Mouse (Mus musculus) 416B (cell line): ENCODE measurements around the gene Cldn1.

Experiments
- DNase-seq: peaks from one replicate; pipeline ENCODE4 v3.0.0; 2011; ENCODE audit warnings: low read depth

The Cldn1 gene

DNA sequence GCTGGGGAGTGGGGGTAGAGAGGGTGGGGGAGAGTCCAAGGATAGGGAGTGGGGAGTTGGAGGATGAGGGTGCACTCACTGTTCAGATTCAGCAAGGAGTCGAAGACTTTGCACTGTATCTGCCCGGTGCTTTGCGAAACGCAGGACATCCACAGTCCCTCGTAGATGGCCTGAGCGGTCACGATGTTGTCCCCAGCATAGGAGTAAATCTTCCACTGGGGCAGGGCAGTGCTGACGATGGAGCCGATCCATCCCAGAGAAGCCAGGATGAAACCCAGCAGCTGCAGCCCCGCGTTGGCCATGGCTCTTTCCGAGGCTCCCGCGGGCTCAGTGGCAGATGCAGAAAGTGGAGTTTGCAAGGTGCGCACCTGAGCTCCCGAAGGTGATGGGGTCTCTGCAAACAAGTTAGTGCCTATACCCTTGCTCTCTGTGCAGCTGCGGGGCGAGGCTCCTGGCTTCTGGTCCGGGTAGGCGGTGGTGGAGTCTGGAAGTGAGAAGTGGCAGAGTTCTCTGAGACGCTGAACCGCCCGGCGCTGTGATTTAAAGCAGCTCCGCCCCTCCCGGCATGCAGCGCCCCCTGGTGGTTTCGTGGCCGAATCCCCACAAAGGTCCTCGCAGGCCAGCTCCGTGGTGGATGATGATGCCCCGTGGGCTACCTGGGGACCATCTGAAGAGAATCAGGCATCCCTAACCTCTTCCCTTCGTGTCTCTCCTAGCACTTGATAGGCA, at the start of gene Cldn1:
Gene Cldn1, minus strand, starts transcription at position 517 of the 729 bp plus-strand sequence.
- peak; percentile 14 for DNase-seq

DNA sequence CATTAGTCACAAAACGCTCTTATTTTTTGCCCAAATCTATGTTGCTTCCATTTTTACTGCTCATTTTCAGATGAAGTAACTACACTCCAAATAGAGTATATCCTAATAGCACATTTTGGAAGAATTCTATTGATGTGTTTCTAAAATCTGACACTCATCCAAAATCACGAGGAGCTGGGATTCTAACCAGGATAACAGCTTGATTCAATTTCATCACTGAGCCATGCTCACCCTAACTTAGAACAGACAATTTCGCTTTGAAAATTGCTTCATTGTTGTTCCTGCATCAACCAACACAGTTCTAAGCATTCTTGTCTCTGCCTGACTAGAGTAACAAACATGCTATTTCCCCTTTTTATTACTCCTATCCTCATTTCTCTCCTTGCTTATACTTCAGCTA, 47.0 kb upstream of the Cldn1 start:
- DNase-seq = no peak

GRCm38 (mm10) chr16:26404070-26404469, 32.4 kb upstream of the Cldn1 start:
- DNase-seq = no peak

GRCm38 (mm10) chr16:26400971-26401370, 29.3 kb upstream of the Cldn1 start:
- no peak for DNase-seq

DNA sequence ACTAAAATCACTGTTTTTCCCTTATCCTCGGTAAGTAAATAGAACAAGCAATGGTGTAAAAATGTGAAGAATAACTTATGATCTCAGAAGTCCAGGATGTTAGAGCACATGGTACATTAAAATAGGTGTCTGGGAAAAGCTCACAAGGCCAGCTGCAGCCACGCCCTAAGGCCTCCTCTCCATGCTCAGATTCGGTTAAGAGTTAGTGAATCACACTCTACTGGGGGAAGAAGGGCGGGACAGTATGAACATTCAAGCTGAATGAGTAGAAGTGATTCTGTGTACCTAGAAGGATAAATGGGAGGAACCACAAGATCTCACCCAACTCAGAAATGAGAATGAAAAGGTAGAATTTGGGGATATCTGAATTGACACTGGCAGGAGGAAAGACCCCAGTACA, 28.9 kb upstream of the Cldn1 start:
- no peak for DNase-seq

- DNase-seq = no peak
These were observed 19.3 kb upstream of the Cldn1 start for GRCm38 (mm10) chr16:26390936-26391335.

- DNase-seq = no peak
These were observed 14.5 kb upstream of the Cldn1 start for GRCm38 (mm10) chr16:26386159-26386558.

- peak; percentile 22 for DNase-seq
These were observed 12.5 kb upstream of the Cldn1 start for GRCm38 (mm10) chr16:26384112-26384649.

- DNase-seq = no peak
These were observed 5.5 kb upstream of the Cldn1 start for GRCm38 (mm10) chr16:26377170-26377569.

- no peak for DNase-seq
These were observed 1.5 kb downstream of the Cldn1 start for GRCm38 (mm10) chr16:26370127-26370526.

GRCm38 (mm10) chr16:26369044-26369730, 2.5 kb downstream of the Cldn1 start:
- DNase-seq = no peak

DNA sequence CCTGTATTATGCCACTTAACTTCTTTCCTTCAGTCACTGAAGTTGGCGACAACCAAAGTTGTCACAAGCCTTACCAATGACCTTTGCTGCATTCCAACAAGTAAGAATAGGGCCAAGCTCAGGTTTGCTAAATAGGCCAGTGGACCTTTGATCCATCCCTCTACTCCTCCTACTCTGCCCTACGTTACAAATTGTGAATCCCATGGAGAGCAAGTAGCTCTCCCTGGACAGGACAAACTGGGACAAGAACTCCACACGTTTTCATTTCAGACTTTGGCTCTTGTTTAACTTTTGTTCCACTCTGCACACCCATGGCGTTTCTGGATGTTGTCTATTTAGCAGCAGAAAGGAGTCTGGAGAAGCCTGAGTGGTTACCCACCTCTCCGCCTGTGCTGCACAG, 3.5 kb downstream of the Cldn1 start:
- no peak for DNase-seq

GRCm38 (mm10) chr16:26360694-26361093, 10.9 kb downstream of the Cldn1 start:
- no peak for DNase-seq

- no peak for DNase-seq
These were observed 12.0 kb downstream of the Cldn1 start for GRCm38 (mm10) chr16:26359619-26360018.

DNA sequence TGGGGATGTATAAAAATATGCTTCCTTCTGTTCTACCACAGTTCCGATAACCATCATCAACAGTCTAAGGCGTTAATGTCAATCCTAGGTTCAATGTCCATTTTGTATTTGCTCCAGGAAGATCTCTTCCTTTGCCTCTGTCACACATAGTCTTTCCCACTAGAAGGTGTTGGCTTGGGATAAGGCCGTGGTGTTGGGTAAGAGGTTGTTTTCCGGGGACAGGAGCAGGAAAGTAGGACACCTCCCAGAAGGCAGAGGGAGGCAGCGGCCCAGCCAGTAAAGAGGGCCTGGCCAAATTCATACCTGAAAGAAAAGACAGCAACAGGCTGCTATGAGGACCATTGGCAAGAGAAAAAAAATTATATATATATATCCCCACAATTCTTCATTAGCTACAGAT, 12.7 kb downstream of the Cldn1 start:
- DNase-seq = no peak

DNA sequence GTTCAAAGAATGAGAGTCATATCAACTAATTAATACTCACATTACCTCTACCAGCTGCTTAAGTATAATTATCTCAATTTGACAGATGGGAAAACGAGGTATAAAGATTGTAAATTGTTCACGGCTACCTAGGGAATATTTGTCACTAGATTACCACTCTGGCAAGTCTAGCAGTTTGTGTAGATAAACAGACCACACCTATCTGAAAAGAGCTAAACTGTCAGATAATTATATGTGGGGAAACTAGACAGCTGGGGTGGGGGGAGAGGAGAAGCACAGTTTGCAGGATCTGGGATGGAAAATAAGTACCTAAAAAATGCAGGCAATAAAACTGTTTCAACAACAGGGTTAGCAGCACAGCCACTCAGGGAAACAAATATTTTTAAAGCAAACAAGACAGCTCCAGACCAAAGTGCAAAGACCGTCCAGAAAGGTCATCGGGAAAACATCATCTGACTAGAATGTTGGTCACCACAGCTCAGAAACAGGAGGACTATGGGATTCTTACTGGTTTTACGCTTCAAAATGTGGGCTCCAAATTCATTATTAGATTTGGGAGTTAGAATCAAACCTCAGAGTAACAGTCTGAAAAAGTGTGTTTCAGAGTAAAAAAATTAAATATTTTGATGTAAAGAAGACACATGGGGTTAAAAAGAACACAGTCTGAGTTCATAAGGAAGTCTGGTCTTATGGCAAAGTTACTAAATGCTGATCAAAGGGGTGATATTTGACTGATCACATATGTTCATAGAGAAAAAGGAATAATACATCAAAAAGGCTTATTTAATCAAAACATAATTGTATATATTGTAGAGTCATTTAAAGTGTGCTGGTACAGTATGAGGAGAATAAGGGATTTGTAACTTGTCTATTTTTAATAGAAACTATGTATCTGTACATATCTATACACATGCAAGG, 13.5 kb downstream of the Cldn1 start:
- no peak for DNase-seq

DNA sequence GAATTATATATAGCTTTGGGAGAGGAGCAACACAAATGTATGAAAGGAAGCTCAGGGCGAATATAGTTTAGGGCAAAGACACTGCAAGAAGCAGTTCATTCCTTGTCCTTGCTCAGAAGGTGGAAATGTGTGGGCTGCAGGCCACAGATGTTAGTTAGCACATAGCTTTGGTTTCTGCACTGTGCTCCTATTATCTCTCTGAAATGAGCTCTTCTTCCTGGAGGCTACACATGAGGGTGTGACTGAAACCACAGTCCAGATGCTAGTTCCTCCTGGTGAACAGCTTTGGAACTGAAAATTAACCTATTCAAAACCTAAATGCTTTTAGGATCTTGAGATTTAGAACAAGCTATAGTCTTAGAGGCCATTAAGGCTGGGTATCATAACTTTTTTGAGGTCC, 16.1 kb downstream of the Cldn1 start:
- DNase-seq = no peak

DNA sequence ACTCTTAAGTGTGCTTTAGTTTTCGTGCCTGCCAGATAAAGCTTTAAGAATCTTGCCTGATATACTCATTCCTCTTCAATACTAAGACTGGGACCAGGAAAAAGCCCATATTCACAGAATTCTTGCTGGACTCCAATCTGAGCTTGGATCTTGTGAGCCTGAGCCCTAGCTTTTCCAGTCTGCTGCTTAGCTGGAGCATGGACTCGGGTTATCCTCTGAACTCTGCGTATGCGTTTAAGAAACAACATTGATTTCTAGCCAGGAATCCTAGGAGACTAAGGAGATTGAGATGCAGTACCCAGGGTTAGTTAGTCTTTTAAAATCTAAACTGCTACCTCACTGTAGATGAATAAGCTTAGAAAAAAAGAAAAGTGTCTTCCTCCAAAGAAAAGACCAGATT, 20.9 kb downstream of the Cldn1 start:
- no peak for DNase-seq

DNA sequence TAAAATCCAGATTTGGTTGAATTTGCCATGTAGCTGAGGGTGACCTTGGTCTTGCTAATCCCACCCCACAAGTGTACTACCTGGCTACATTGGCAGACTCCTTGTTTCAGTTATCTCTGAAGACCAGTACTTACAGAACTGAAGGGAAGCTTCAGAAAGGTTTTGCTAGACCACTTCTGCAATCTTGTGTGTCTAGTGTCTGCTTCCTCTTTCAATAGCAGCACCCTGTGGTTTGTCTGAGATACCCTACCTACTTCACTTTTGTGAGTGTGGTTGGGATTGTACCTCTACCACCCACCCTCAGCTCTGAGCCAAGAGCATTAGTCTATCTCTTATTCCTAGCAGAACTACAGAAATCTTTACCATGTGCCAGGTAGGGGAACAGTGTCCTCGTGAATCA, 22.8 kb downstream of the Cldn1 start:
- peak; percentile 7 for DNase-seq

- DNase-seq = no peak
These were observed 55.4 kb downstream of the Cldn1 start for GRCm38 (mm10) chr16:26316281-26316680.

- no peak for DNase-seq
These were observed 56.8 kb downstream of the Cldn1 start for GRCm38 (mm10) chr16:26314815-26315214.

DNA sequence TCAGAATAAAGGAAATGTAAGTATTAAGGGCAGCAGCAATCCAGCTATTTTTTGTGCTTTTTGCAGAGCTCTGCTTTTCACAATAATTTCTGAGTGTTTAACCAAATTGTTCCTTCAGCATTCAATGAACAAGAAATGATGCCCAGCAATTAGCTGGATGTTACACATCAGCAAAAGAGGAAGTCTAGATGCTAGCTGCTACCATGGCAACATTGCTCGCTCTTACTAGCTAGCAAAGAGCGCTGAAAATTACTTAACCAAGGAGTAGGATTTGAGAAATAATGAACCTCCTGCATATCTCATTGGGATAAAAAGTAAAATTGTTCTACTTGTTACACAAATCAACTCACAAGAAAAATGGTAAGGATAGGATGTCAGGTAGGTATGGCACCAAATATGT, 62.2 kb downstream of the Cldn1 start:
- no peak for DNase-seq
